Mouse (Mus musculus): ENCODE results near the gene Macf1. TPM values are rescaled to one million over a fixed set of nuclear protein-coding genes. Genes with fewer than 3 reads are reported as not detected.
A peak's percentile ranks its signal among the peaks of the same experiment; 100 is the strongest.
"Not testable (repeated sequence)": the region's sequence is repeated elsewhere in the genome, so short reads cannot be mapped to it uniquely, and the experiment has no call there.

The Macf1 gene
- polyA plus RNA-seq, 1 experiment = 62.9 TPM

- H3K4me3 ChIP-seq (ENCODE audit: insufficient read depth, low read depth, low read length) = no peak overlapping the region
- no peak overlapping the region for H3K27ac ChIP-seq (ENCODE audit: insufficient read depth, low read depth, low read length)
- DNase-seq = no peak
- H3K27me3 ChIP-seq (replicated peaks; ENCODE audit: control insufficient read depth, insufficient read depth, low read length) = no peaks in the 10 kb centered on the region
- peaks cover under 1% of the 10 kb centered on the region; the same call in 1 of the 2 replicates for H3K4me1 ChIP-seq (ENCODE audit: control insufficient read depth, insufficient read depth, low read length)
- TF ChIP-seq CTCF (conservative IDR thresholded peaks at IDR 0.05; ENCODE audit: insufficient read depth, insufficient read length, low read depth, low read length) (no peak), POLR2A (IDR thresholded peaks at IDR 0.05; ENCODE audit: low read depth, low read length) (no peak)
- peaks cover 18% of the 10 kb centered on the region for H3K36me3 ChIP-seq (ENCODE audit: control insufficient read depth, insufficient read depth, low read length)
These were observed 234.9 kb downstream of the Macf1 start for GRCm38 (mm10) chr4:123449304-123449703.

GRCm38 (mm10) chr4:123448015-123448414 is 236.1 kb downstream of the Macf1 start:
- Histone ChIP-seq H3K4me3 (ENCODE audit: insufficient read depth, low read depth, low read length) (no peak overlapping the region), H3K36me3 (ENCODE audit: control insufficient read depth, insufficient read depth, low read length) (peaks cover 17% of the 10 kb centered on the region), H3K4me1 (ENCODE audit: control insufficient read depth, insufficient read depth, low read length) (no peaks in the 10 kb centered on the region), H3K27me3 (replicated peaks; ENCODE audit: control insufficient read depth, insufficient read depth, low read length) (no peaks in the 10 kb centered on the region), H3K27ac (ENCODE audit: insufficient read depth, low read depth, low read length) (no peak overlapping the region)
- TF ChIP-seq CTCF (conservative IDR thresholded peaks at IDR 0.05; ENCODE audit: insufficient read depth, insufficient read length, low read depth, low read length) (no peak), POLR2A (IDR thresholded peaks at IDR 0.05; ENCODE audit: low read depth, low read length) (no peak)
- DNase-seq = no peak
- 80% methylated on average over 2 of the region's 2 CpGs for WGBS

- no peaks in the 10 kb centered on the region for H3K4me1 ChIP-seq (ENCODE audit: control insufficient read depth, insufficient read depth, low read length)
- WGBS = 53% methylated on average over 3 of the region's 3 CpGs
- peaks cover 15% of the 10 kb centered on the region; the same call in 1 of the 2 replicates for H3K36me3 ChIP-seq (ENCODE audit: control insufficient read depth, insufficient read depth, low read length)
- TF ChIP-seq CTCF (conservative IDR thresholded peaks at IDR 0.05; ENCODE audit: insufficient read depth, insufficient read length, low read depth, low read length) (no peak), POLR2A (IDR thresholded peaks at IDR 0.05; ENCODE audit: low read depth, low read length) (no peak)
- no peak overlapping the region for H3K4me3 ChIP-seq (ENCODE audit: insufficient read depth, low read depth, low read length)
- DNase-seq = no peak
- no peak overlapping the region for H3K27ac ChIP-seq (ENCODE audit: insufficient read depth, low read depth, low read length)
- no peaks in the 10 kb centered on the region for H3K27me3 ChIP-seq (replicated peaks; ENCODE audit: control insufficient read depth, insufficient read depth, low read length)
These were observed 236.9 kb downstream of the Macf1 start for GRCm38 (mm10) chr4:123447251-123447650.

GRCm38 (mm10) chr4:123446754-123447153 is 237.4 kb downstream of the Macf1 start:
- DNase-seq = no peak
- peaks cover 13% of the 10 kb centered on the region; the same call in 1 of the 2 replicates for H3K36me3 ChIP-seq (ENCODE audit: control insufficient read depth, insufficient read depth, low read length)
- no peak overlapping the region for H3K27ac ChIP-seq (ENCODE audit: insufficient read depth, low read depth, low read length)
- TF ChIP-seq POLR2A (IDR thresholded peaks at IDR 0.05; ENCODE audit: low read depth, low read length) = no peak
- TF ChIP-seq CTCF (conservative IDR thresholded peaks at IDR 0.05; ENCODE audit: insufficient read depth, insufficient read length, low read depth, low read length) = no peak
- WGBS = 43% methylated on average over 7 of the region's 7 CpGs
- H3K27me3 ChIP-seq (replicated peaks; ENCODE audit: control insufficient read depth, insufficient read depth, low read length) = no peaks in the 10 kb centered on the region
- H3K4me3 ChIP-seq (ENCODE audit: insufficient read depth, low read depth, low read length) = no peak overlapping the region
- H3K4me1 ChIP-seq (ENCODE audit: control insufficient read depth, insufficient read depth, low read length) = no peaks in the 10 kb centered on the region

GRCm38 (mm10) chr4:123446221-123446620 is 237.9 kb downstream of the Macf1 start:
- H3K4me3 ChIP-seq (ENCODE audit: insufficient read depth, low read depth, low read length); DNase-seq; H3K4me1 ChIP-seq (ENCODE audit: control insufficient read depth, insufficient read depth, low read length); H3K27me3 ChIP-seq (replicated peaks; ENCODE audit: control insufficient read depth, insufficient read depth, low read length); H3K27ac ChIP-seq (ENCODE audit: insufficient read depth, low read depth, low read length): not testable (repeated sequence)
- WGBS = 75% methylated on average over 2 of the region's 2 CpGs
- H3K36me3 ChIP-seq (ENCODE audit: control insufficient read depth, insufficient read depth, low read length) = peaks cover 13% of the 10 kb centered on the region; the same call in 1 of the 2 replicates

GRCm38 (mm10) chr4:123438414-123438813 is 245.7 kb downstream of the Macf1 start:
- H3K27ac ChIP-seq (ENCODE audit: insufficient read depth, low read depth, low read length) = no peak overlapping the region
- TF ChIP-seq CTCF (conservative IDR thresholded peaks at IDR 0.05; ENCODE audit: insufficient read depth, insufficient read length, low read depth, low read length) = no peak
- TF ChIP-seq POLR2A (IDR thresholded peaks at IDR 0.05; ENCODE audit: low read depth, low read length) = no peak
- no peaks in the 10 kb centered on the region for H3K27me3 ChIP-seq (replicated peaks; ENCODE audit: control insufficient read depth, insufficient read depth, low read length)
- H3K36me3 ChIP-seq (ENCODE audit: control insufficient read depth, insufficient read depth, low read length) = peaks cover 9% of the 10 kb centered on the region
- 32% methylated on average over 5 of the region's 5 CpGs for WGBS
- peak; percentile 81 for DNase-seq
- H3K4me1 ChIP-seq (ENCODE audit: control insufficient read depth, insufficient read depth, low read length) = no peaks in the 10 kb centered on the region
- no peak overlapping the region for H3K4me3 ChIP-seq (ENCODE audit: insufficient read depth, low read depth, low read length)

GRCm38 (mm10) chr4:123433171-123433570 is 251.0 kb downstream of the Macf1 start:
- no peak for DNase-seq
- 79% methylated on average over 3 of the region's 3 CpGs for WGBS
- no peaks in the 10 kb centered on the region for H3K27me3 ChIP-seq (replicated peaks; ENCODE audit: control insufficient read depth, insufficient read depth, low read length)
- TF ChIP-seq POLR2A (IDR thresholded peaks at IDR 0.05; ENCODE audit: low read depth, low read length) = no peak
- no peak for TF ChIP-seq CTCF (conservative IDR thresholded peaks at IDR 0.05; ENCODE audit: insufficient read depth, insufficient read length, low read depth, low read length)
- H3K4me3 ChIP-seq (ENCODE audit: insufficient read depth, low read depth, low read length) = no peak overlapping the region
- H3K4me1 ChIP-seq (ENCODE audit: control insufficient read depth, insufficient read depth, low read length) = peaks cover 3% of the 10 kb centered on the region; the same call in 1 of the 2 replicates
- H3K36me3 ChIP-seq (ENCODE audit: control insufficient read depth, insufficient read depth, low read length) = peaks cover 6% of the 10 kb centered on the region
- no peak overlapping the region for H3K27ac ChIP-seq (ENCODE audit: insufficient read depth, low read depth, low read length)

GRCm38 (mm10) chr4:123431936-123432335 is 252.2 kb downstream of the Macf1 start:
- 79% methylated on average over 12 of the region's 12 CpGs for WGBS

More at GRCm38 (mm10) chr4:123431936-123432335, 252.2 kb downstream of the Macf1 start:
- H3K4me3 ChIP-seq (ENCODE audit: insufficient read depth, low read depth, low read length) = no peak overlapping the region
- H3K4me1 ChIP-seq (ENCODE audit: control insufficient read depth, insufficient read depth, low read length) = peaks cover 7% of the 10 kb centered on the region; the same call in 1 of the 2 replicates
- DNase-seq = no peak
- peaks cover 6% of the 10 kb centered on the region for H3K36me3 ChIP-seq (ENCODE audit: control insufficient read depth, insufficient read depth, low read length)
- no peak for TF ChIP-seq POLR2A (IDR thresholded peaks at IDR 0.05; ENCODE audit: low read depth, low read length)
- no peak for TF ChIP-seq CTCF (conservative IDR thresholded peaks at IDR 0.05; ENCODE audit: insufficient read depth, insufficient read length, low read depth, low read length)
- no peaks in the 10 kb centered on the region for H3K27me3 ChIP-seq (replicated peaks; ENCODE audit: control insufficient read depth, insufficient read depth, low read length)
- H3K27ac ChIP-seq (ENCODE audit: insufficient read depth, low read depth, low read length) = no peak overlapping the region
